Mouse (Mus musculus) CD4-positive naive resting alpha-beta T cell, adult 57 days (primary cell): Measurements from ENCODE around the gene Olfr1022. TPM values are rescaled to one million over a fixed set of nuclear protein-coding genes. Genes with fewer than 3 reads are reported as not detected.

Experiments
- total RNA-seq: library from RNA; stranded (reverse); gene quantifications from one replicate; pipeline ENCODE4 v1.2.4, GENCODE M21; 2023

Olfr1022 gene
- total RNA-seq = not detected

GRCm38 (mm10) chr2:85868294-85868693 lies at the start of gene Olfr1022:
TSS of gene Olfr1022 (plus strand) at chr2:85868594.

DNA sequence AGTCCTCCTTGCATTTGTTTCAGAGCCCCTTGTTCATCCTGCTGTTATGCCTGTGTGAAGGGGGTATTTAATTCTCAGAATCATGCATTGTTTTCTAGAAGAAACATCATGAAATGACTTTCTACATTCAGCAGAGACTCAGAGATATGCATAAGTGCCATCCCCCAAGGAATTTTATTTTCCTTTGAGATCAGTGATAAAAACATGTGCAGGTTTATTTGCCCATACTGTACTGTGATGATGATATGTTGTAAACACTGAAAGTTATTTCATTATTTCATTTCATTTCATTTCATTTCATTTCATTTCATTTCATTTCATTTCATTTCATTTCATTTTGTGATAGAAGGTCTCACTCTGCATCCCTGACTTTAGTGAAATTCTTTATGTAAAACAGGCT lies 23.0 kb upstream of the Olfr1022 start, which contains the start of gene Olfr1019:
Olfr1019 (minus strand) TSS at position 101 of the 400 bp plus-strand sequence.

DNA sequence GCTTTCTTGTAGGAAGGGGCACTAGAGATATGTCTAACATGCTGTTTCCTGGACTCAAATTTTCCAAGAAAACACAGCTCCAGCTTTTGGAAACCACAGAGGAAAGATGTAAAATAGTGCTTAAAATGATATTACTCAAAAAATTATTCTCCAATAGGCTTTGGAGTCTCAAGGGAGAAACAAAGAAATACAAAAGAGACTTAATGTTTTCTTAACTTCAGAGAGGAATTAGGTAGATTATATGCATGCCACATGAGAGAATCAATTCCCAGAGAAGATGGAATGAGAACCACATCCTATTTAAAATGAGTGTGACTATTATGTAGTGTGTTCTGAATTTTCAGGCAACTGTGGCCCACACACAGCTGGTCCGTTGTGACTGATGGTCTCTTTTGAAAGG lies 21.7 kb upstream of the Olfr1022 start, which contains the start of gene Olfr1020:
Olfr1020 (plus strand) TSS at position 301 of the 400 bp plus-strand sequence.

DNA sequence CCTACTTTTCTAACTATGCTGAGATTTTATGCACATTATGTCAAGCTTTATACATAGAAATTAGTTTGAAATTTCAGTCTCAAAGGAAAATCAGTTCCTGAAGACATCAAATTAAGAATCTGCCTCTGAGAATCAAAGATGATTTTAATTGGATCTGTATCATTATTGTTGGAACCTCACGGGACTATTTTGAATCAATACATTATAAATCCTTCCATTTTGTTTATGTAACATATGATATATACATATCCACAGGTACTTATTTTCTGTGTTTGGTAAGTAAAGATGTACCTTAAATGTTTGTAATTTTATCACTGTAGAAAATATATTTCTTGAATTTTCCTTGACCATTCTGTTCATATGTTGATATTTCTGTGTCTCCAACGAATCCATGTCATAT lies 16.9 kb downstream of the Olfr1022 start, which contains the start of gene Olfr1023:
Olfr1023 (plus strand) TSS at position 301 of the 400 bp plus-strand sequence.

DNA sequence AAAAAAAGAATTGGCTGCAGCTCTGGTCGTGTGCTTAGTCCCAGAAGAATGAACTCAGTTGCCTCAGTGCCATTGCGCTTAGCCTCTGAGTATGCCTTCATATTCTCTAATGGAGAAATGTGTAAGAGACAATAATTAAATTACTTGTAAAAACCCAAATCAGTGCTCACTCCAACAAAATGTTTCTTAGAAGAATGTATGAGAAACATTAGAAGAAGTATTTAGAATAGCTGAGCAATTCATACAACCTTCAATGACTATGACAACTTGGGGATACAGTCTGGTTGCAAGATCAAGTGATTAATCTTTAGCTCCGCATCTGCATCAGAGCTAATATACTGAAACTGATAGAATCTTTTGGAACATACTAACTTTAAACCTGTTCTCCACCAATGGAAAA lies 36.6 kb downstream of the Olfr1022 start, which contains the start of gene Olfr1024:
Olfr1024 (minus strand) TSS at position 101 of the 400 bp plus-strand sequence.

GRCm38 (mm10) chr2:85914893-85915292 lies 46.5 kb downstream of the Olfr1022 start, which contains the start of gene Olfr1025-ps1:
TSS of gene Olfr1025-ps1 (plus strand) at chr2:85915193.

Other genes starting within 250 kb of the Olfr1022 start
- gene Olfr1002, start 217.9 kb upstream of the Olfr1022 start, total RNA-seq = not detected
- not detected for gene Olfr154, start 204.1 kb upstream of the Olfr1022 start, total RNA-seq
- not detected for gene Olfr1006, start 189.8 kb upstream of the Olfr1022 start, total RNA-seq
- not detected for gene Olfr1008, start 179.2 kb upstream of the Olfr1022 start, total RNA-seq
- gene Olfr1009, start 153.2 kb upstream of the Olfr1022 start, total RNA-seq = not detected
- not detected for gene Olfr1012, start 105.8 kb upstream of the Olfr1022 start, total RNA-seq
- gene Olfr1013, start 101.5 kb upstream of the Olfr1022 start, total RNA-seq = not detected
- gene Olfr1014, start 95.9 kb upstream of the Olfr1022 start, total RNA-seq = not detected
- not detected for gene Olfr1015, start 86.6 kb upstream of the Olfr1022 start, total RNA-seq
- not detected for gene Olfr1016, start 66.0 kb upstream of the Olfr1022 start, total RNA-seq
- not detected for gene Olfr1018, start 50.1 kb upstream of the Olfr1022 start, total RNA-seq
- not detected for gene Olfr1019, start 23.1 kb upstream of the Olfr1022 start, total RNA-seq
- gene Olfr1020, start 21.6 kb upstream of the Olfr1022 start, total RNA-seq = not detected
- gene Olfr1023, start 17.0 kb downstream of the Olfr1022 start, total RNA-seq = not detected
- gene Olfr1024, start 36.5 kb downstream of the Olfr1022 start, total RNA-seq = not detected
- not detected for gene Olfr1025-ps1, start 46.6 kb downstream of the Olfr1022 start, total RNA-seq
- gene Olfr1026, start 53.0 kb downstream of the Olfr1022 start, total RNA-seq = not detected
- not detected for gene Olfr1028, start 81.8 kb downstream of the Olfr1022 start, total RNA-seq
- gene Olfr1029, start 105.3 kb downstream of the Olfr1022 start, total RNA-seq = not detected
- not detected for gene Olfr1030, start 110.7 kb downstream of the Olfr1022 start, total RNA-seq
- gene Olfr1031, start 121.7 kb downstream of the Olfr1022 start, total RNA-seq = not detected
- not detected for gene Olfr1032, start 136.9 kb downstream of the Olfr1022 start, total RNA-seq
- not detected for gene Olfr1033, start 152.0 kb downstream of the Olfr1022 start, total RNA-seq
- gene Olfr1034, start 177.3 kb downstream of the Olfr1022 start, total RNA-seq = not detected
- not detected for gene Olfr1036, start 205.4 kb downstream of the Olfr1022 start, total RNA-seq
- not detected for gene Olfr1037, start 218.8 kb downstream of the Olfr1022 start, total RNA-seq